Mouse (Mus musculus) adrenal gland, postnatal 4 days (tissue): ENCODE data around the gene Pknox2. TPM values are rescaled to one million over a fixed set of nuclear protein-coding genes. Genes with fewer than 3 reads are reported as not detected.

Experiments used
- DNase-seq, 2 experiments: peaks; one replicate each; pipeline ENCODE4 v3.0.0; 2021 to 2022; ENCODE audit warnings: low spot score in 2 of 2, mixed read lengths in 2 of 2
- total RNA-seq, 2 experiments: library from RNA; stranded (reverse); gene quantifications; 2 replicates each; pipeline ENCODE4 v1.2.3; 2021

Pknox2 gene
- total RNA-seq, 2 experiments from 2014 or later: 6.4 to 6.8 TPM

DNA sequence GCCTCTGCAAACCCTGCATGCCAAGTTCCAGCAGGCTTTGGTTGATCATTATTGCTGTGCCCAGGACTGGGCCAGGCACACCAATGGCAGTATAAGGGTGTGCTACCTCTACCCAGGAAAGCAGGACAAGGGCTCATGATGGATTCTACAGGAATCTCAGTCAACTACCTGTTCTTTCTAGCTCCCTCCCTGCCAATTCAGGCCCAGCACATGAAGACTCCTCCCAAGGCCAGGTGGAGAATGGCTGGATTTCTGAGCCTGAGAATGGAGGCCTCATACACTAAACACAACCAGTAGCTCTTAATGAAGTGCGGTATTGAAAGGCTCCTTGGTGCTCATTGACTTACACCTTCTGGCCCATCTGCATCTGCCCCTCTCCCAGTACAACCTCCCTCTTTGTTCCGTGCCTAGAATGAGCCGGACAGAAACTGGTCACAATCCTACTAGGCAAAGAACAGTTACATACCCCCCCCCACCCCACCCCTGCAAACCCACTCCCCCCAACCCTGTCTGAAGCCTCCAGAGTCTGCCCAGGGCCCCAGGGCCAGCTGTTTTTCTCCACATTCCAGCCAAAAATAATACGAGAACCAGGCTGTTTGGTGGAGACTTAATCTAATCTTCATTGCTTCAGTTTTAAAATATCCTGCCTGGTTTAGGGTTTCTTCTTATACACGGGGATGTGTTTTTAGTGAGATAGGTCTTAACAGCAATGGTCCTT, 6.6 kb downstream of the Pknox2 start:
- DNase-seq: no peak

GRCm38 (mm10) chr9:37139514-37139913, 7.7 kb downstream of the Pknox2 start:
- DNase-seq: no peak

DNA sequence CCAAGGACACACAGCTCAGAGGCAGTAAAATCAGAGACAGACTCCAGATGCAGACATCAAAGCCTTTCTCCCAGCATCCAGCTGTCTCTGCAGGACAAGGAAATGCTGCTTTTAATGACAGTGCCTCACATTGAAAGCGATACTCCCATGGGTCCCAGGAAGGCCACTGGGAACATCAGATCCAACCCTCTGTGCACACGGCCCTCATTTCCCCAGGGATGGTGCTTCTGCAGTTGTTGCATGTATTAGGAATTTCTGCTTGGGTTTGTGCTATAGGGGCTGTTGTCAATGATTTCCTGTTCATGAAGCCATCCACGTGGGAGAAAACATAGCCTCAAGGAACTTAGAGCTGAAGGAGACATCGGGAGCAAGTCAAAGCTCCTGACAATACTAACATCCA, 8.3 kb downstream of the Pknox2 start:
- DNase-seq: no peak

DNA sequence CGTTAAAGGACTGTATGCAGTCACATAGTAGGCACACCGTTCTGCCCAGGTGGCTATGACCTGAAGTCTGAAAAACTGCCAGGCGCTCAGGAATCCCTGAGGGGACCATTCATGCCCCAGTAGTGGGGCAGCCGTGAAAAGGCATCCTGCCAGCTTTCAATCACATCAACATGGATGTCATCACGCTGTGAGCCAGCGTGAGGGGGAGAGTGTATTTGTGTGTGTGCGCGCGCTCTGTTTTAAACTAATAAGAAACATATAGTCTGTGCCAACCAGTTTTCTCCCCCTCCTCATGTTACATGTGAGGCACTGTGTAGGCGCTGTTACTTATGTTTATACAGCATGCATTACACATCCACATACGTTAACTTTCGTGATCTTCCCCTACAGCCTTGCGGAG, 10.9 kb downstream of the Pknox2 start:
- no peak for DNase-seq

GRCm38 (mm10) chr9:37133495-37133894, 13.7 kb downstream of the Pknox2 start:
- DNase-seq: no peak

- no peak for DNase-seq
Measured at GRCm38 (mm10) chr9:37129046-37129445, 18.2 kb downstream of the Pknox2 start.

DNA sequence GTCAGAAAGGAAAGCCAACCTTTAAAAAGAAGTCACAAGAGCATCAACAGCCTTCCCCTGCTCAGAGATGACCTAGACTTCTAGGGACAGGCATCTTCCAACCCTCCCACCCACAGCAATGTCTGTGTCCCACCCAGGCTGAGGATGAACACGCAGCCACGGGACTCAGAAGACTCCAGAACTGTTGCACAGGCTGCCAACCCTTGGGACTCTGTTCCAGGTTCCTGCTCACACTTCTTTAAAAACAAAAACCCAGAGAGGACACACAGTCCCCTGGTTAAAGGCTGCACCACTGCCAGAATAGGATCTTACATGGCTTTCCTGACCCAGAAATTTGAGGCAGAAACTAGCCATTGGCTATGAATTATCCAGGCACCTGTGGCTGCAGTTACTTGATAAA, 21.0 kb downstream of the Pknox2 start:
- DNase-seq: no peak

GRCm38 (mm10) chr9:37124696-37125480, 22.3 kb downstream of the Pknox2 start:
- DNase-seq: no peak

GRCm38 (mm10) chr9:37123384-37123783, 23.8 kb downstream of the Pknox2 start:
- no peak for DNase-seq

DNA sequence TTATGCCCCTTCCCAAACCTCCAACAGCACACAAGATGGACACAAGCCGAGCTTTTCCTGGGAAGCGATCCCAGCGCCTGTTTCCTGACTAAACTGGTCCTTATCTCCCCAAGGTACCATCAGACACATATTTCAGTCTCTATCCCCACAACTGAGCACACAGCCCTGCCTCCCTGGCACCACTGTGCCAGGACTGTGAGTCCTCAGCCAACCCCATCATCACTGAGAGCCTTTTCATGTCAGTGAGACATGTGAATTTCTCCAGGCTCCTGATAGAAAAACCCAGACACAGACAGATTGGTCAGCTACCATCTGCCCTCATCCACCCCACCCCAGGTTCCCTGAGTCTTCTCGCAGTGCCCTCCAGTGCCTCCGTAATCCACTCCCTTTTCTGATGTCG, 24.2 kb downstream of the Pknox2 start:
- no peak for DNase-seq

- DNase-seq: no peak
Measured at GRCm38 (mm10) chr9:37122381-37122780, 24.8 kb downstream of the Pknox2 start.

- DNase-seq: no peak
Measured at GRCm38 (mm10) chr9:37121761-37122331, 25.4 kb downstream of the Pknox2 start.

- DNase-seq: no peak
Measured at GRCm38 (mm10) chr9:37120801-37121200, 26.4 kb downstream of the Pknox2 start.

- DNase-seq: no peak
Measured at GRCm38 (mm10) chr9:37117529-37117928, 29.7 kb downstream of the Pknox2 start.

DNA sequence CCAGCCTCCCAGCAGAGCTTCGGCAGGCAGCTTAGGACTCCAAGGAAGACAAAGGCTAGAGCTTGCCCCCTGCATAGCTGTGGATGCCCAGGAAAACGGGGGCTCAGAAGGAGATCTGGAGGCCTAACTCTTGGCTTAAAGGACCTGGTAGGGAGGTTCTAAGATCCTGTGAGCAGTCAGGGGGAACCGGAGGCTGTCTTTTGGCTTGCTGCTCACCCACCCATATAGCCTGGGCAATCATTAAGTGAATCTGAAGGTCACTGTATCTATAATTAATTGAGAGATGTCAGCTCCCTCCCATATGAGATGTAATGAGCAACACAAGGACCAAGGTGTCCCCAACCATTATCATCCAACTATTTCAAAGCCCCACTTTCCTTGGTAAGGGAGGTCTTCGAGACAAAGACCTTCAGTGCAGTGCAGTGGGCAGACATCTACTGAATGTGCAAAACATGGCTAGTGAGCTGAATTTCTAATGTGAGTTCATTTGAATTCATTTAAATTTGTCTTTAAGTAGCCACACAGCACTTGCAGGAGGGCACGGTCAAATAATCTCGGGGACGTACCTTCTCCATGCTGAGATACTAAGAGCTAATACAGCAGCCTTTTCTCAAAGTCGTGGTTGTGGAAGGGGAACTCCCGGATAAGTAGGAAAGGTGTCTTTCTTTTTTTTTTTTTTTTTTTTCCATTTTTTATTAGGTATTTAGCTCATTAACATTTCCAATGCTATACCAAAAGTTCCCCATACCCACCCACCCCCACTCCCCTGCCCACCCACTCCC, 30.4 kb downstream of the Pknox2 start:
- no peak for DNase-seq

DNA sequence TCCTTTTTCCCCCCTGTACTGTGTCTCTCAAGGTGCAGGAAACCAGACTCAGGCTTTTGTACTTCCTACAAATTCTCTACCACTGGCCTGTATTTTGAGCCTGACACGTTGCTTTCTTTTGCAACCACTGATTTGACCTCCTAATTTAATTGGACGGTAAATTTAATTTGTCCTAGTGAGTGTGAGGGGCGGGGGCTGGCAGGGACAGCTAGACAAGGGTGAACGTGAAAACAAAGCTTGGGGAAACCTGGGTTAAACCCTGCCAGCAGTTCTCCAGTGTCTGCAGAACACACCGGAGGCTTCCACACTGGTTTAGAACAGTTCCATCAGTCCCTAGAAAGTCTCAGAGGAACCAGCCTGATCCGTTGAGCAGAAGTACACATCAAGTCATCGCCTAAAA, 31.4 kb downstream of the Pknox2 start:
- no peak for DNase-seq

GRCm38 (mm10) chr9:37114286-37115267, 32.6 kb downstream of the Pknox2 start:
- DNase-seq: no peak

DNA sequence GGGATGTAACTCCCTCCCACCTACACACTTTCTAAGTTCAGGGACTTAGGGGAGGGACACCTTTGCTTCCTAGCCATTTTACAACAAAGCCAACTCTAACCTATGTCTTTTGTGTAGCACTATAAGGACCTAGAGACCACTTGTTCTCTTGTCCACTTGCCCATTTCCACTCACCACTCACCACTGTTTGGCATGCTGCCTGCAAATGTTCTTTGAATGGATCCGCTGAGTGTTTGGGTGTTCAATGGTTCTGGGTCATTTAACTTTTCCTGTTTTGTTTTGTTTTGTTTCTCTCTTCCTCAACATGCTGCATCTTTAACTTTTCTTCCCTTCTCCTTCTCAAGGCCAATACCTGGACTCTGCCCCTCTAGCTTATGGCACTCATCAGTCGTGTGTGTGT, 39.7 kb downstream of the Pknox2 start:
- DNase-seq: no peak

DNA sequence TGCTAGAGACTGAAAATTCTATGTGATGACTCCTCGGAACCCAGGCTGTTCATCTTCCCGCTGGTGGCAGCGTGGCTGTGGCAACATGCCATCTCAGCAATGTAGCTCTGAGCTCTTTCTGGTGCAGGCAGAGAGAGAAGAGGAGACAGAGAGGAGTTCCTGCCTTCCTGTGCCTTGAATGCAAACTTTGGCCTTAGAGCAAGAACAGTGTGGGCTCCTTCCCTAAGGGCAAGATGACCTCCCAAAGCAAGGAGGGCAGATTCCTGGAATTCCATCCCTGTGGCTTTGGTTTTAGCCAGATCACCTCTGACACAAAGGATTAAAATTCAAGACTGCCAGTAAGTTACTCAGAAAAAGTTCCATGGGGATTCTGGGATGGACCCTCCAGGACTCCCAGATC, 40.4 kb downstream of the Pknox2 start:
- no peak for DNase-seq

- DNase-seq: no peak
Measured at GRCm38 (mm10) chr9:37104249-37104648, 43.0 kb downstream of the Pknox2 start.
